In the genomic region with DNA sequence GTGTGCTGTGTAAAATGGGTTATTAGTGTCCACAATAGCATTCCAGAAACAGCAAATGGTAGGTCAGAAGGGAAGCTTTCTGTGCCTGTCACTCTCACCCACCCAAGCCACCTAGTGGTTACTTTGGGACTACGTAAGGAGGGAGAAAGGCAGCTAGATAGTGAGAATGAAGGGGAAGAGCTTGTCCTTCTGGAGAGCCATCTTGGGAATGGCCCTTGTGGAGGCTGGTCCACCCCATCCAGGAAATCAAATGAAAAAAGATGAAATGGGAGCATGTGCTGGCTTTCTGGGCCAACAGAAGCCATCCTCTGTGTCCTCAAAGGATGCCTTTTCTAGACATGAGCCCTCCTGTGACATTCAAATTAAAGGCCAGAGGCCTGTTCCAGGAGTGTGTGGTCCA, we compare ENCODE assay signal across 8 mouse cellular contexts. TPM values are rescaled to one million over a fixed set of nuclear protein-coding genes. Genes with fewer than 3 reads are reported as not detected.
DNase-seq lines count a peak whose midpoint lies in the region; ATAC-seq and TF ChIP-seq lines count a peak whose summit lies in the region.

No protein-coding gene starts in this region.

- H3K27ac ChIP-seq in thymus, adult 2 months (ENCODE audit: control insufficient read depth, insufficient read depth, low read length) = peak overlapping the region; percentile 81
- H3K27ac ChIP-seq in embryonic facial prominence, embryonic 15.5 days (replicated peaks) = peak overlapping the region; percentile 99
- H3K27ac ChIP-seq in hindbrain, embryonic 15.5 days (replicated peaks) = peak overlapping the region; percentile 96
- peak overlapping the region; percentile 36 for H3K27ac ChIP-seq in macrophage

- H3K4me2 ChIP-seq in embryonic facial prominence, embryonic 15.5 days (replicated peaks) = peak overlapping the region; percentile 87
- H3K4me2 ChIP-seq in hindbrain, embryonic 15.5 days = peak overlapping the region; percentile 94

- H3K4me3 ChIP-seq in thymus, adult 2 months (ENCODE audit: control insufficient read depth, insufficient read depth, low read length) = no peak overlapping the region
- peak overlapping the region; percentile 67 for H3K4me3 ChIP-seq in embryonic facial prominence, embryonic 15.5 days (replicated peaks)
- peak overlapping the region; percentile 86 for H3K4me3 ChIP-seq in hindbrain, embryonic 15.5 days
- H3K4me3 ChIP-seq in macrophage (ENCODE audit: inconsistent target) = no peak overlapping the region

- no peaks in the 10 kb centered on the region; the same call in 1 of the 2 replicates for H3K36me3 ChIP-seq in thymus, adult 2 months (ENCODE audit: control insufficient read depth, insufficient read depth, low read length)
- H3K36me3 ChIP-seq in embryonic facial prominence, embryonic 15.5 days = peaks cover 15% of the 10 kb centered on the region
- peaks cover 7% of the 10 kb centered on the region for H3K36me3 ChIP-seq in hindbrain, embryonic 15.5 days
- H3K36me3 ChIP-seq in macrophage (ENCODE audit: inconsistent target) = peaks cover 6% of the 10 kb centered on the region

- no peaks in the 10 kb centered on the region for H3K9me3 ChIP-seq in embryonic facial prominence, embryonic 15.5 days (replicated peaks)
- no peaks in the 10 kb centered on the region for H3K9me3 ChIP-seq in hindbrain, embryonic 15.5 days

- no peak for TF ChIP-seq POLR2A in thymus, adult 2 months (IDR thresholded peaks at IDR 0.05; ENCODE audit: control insufficient read depth, extremely low read depth, insufficient read depth, low read length, poor library complexity)

- H3K9ac ChIP-seq in embryonic facial prominence, embryonic 15.5 days = no peak overlapping the region
- no peak overlapping the region for H3K9ac ChIP-seq in hindbrain, embryonic 15.5 days

- no peak for TF ChIP-seq CTCF in thymus, adult 2 months (IDR thresholded peaks at IDR 0.05; ENCODE audit: borderline replicate concordance, control insufficient read depth, extremely low read depth, insufficient read depth, low read length, poor library complexity)

- DNase-seq in thymus, adult 2 months = peak; percentile 43
- no peak for DNase-seq in thymus, adult 18-20 months
- peak; percentile 23 to 45 for DNase-seq in thymus, postnatal 10 days (ENCODE audit: low spot score in 2 of 2)
- DNase-seq in gastrocnemius, postnatal 10 days = no peak
- DNase-seq in layer of hippocampus, adult 9-11 months = no peak

- peaks cover 15% of the 10 kb centered on the region for H3K4me1 ChIP-seq in thymus, adult 2 months (replicated peaks; ENCODE audit: control insufficient read depth, insufficient read depth, low read length)
- peaks cover 22% of the 10 kb centered on the region for H3K4me1 ChIP-seq in embryonic facial prominence, embryonic 15.5 days
- peaks cover 28% of the 10 kb centered on the region for H3K4me1 ChIP-seq in hindbrain, embryonic 15.5 days (replicated peaks)

- H3K79me2 ChIP-seq in macrophage (ENCODE audit: inconsistent target) = peaks cover 38% of the 10 kb centered on the region

- WGBS in thymus, adult 2 months = 55% methylated on average over 1 of the region's 1 CpGs
- 43% methylated on average over 1 of the region's 1 CpGs for WGBS in embryonic facial prominence, embryonic 15.5 days
- 21% methylated on average over 1 of the region's 1 CpGs for WGBS in hindbrain, embryonic 15.5 days
- 43% methylated on average over 1 of the region's 1 CpGs for WGBS in macrophage (ENCODE audit: missing documents)

- ATAC-seq in embryonic facial prominence, embryonic 15.5 days (ENCODE audit: insufficient number of reproducible peaks, low FRiP score, low TSS enrichment, low read depth) = no peak
- no peak for ATAC-seq in hindbrain, embryonic 15.5 days (ENCODE audit: low FRiP score, low read depth)

- H3K27me3 ChIP-seq in thymus, adult 2 months (ENCODE audit: control insufficient read depth, insufficient read depth, low read length) = no peaks in the 10 kb centered on the region
- H3K27me3 ChIP-seq in embryonic facial prominence, embryonic 15.5 days = no peaks in the 10 kb centered on the region
- no peaks in the 10 kb centered on the region for H3K27me3 ChIP-seq in hindbrain, embryonic 15.5 days

RNA-seq across cellular contexts. Expression of gene Sumo3, which starts 0.5 kb away (rescaled TPM):
- polyA plus RNA-seq in thymus, adult 2 months (2012; rRNA removed) = 236 and 248 TPM in 2 replicates
- polyA plus RNA-seq in embryonic facial prominence, embryonic 15.5 days (2015; fragmentation: Nextera tagmentation; extraction: Ambion mirVana) = 323 and 339 TPM in 2 replicates
- polyA plus RNA-seq in hindbrain, embryonic 15.5 days (2015; fragmentation: Nextera tagmentation; extraction: Ambion mirVana) = 282 and 283 TPM in 2 replicates
- 10 to 100 TPM; 15.5 to 97.1 (median 46.4) TPM for total RNA-seq in macrophage (2018; cell fraction: chromatin; rRNA removed)
- 100 to 1,000 TPM in 20 of 26 experiments, 10 to 100 TPM in 6; 75.8 to 152 (median 114) TPM for total RNA-seq in macrophage (2018; cell fraction: cytosol; rRNA removed)
- 10 to 100 TPM; 22.7 to 95.5 (median 55.7) TPM for total RNA-seq in macrophage (2018; cell fraction: nucleus; rRNA removed)
- 105 to 245 TPM (median 141 TPM) in 3 replicates for polyA plus RNA-seq in macrophage (2018)
- total RNA-seq in gastrocnemius, postnatal 10 days (2021) = 10 to 100 TPM; 64.5 to 65.3 TPM

RNA-seq across cellular contexts. Expression of gene Gm49325, which starts 0.6 kb away (rescaled TPM):
- polyA plus RNA-seq in thymus, adult 2 months (2012; rRNA removed) = not detected in 2 replicates
- 3.1 TPM in 1 of 2 replicates, not detected in the other for polyA plus RNA-seq in embryonic facial prominence, embryonic 15.5 days (2015; fragmentation: Nextera tagmentation; extraction: Ambion mirVana)
- 2.9 TPM in 1 of 2 replicates, not detected in the other for polyA plus RNA-seq in hindbrain, embryonic 15.5 days (2015; fragmentation: Nextera tagmentation; extraction: Ambion mirVana)
- total RNA-seq in macrophage (2018; cell fraction: chromatin; rRNA removed) = 1 to 10 TPM in 4 of 26 experiments, not detected in 22; 1.9 to 4.9 (median 3.6) TPM
- 1 to 10 TPM in 18 of 26 experiments, under 1 TPM in 7, not detected in 1; 0.52 to 5.6 (median 1.6) TPM for total RNA-seq in macrophage (2018; cell fraction: cytosol; rRNA removed)
- total RNA-seq in macrophage (2018; cell fraction: nucleus; rRNA removed) = 1 to 10 TPM in 1 of 26 experiments, not detected in 25; 1.9 TPM
- polyA plus RNA-seq in macrophage (2018) = 3.3 TPM in 1 of 3 replicates, not detected in the others
- 10 to 100 TPM in 1 of 2 experiments, 1 to 10 TPM in 1; 10.0 to 11.4 TPM for total RNA-seq in gastrocnemius, postnatal 10 days (2021)

RNA-seq across cellular contexts. Expression of gene Ube2g2, which starts 16.7 kb away (rescaled TPM):
- polyA plus RNA-seq in thymus, adult 2 months (2012; rRNA removed) = 52.0 and 52.6 TPM in 2 replicates
- 92.2 and 102 TPM in 2 replicates for polyA plus RNA-seq in embryonic facial prominence, embryonic 15.5 days (2015; fragmentation: Nextera tagmentation; extraction: Ambion mirVana)
- polyA plus RNA-seq in hindbrain, embryonic 15.5 days (2015; fragmentation: Nextera tagmentation; extraction: Ambion mirVana) = 83.8 and 90.0 TPM in 2 replicates
- 10 to 100 TPM; 13.3 to 60.1 (median 28.2) TPM for total RNA-seq in macrophage (2018; cell fraction: chromatin; rRNA removed)
- total RNA-seq in macrophage (2018; cell fraction: cytosol; rRNA removed) = 10 to 100 TPM; 48.6 to 67.4 (median 55.4) TPM
- 10 to 100 TPM; 19.4 to 46.6 (median 31.1) TPM for total RNA-seq in macrophage (2018; cell fraction: nucleus; rRNA removed)
- 50.6 to 63.6 TPM (median 52.1 TPM) in 3 replicates for polyA plus RNA-seq in macrophage (2018)
- 10 to 100 TPM; 81.3 to 85.4 TPM for total RNA-seq in gastrocnemius, postnatal 10 days (2021)

RNA-seq across cellular contexts. Expression of gene Pttg1ip, which starts 23.8 kb away (rescaled TPM):
- polyA plus RNA-seq in thymus, adult 2 months (2012; rRNA removed) = 103 and 129 TPM in 2 replicates
- 135 and 136 TPM in 2 replicates for polyA plus RNA-seq in embryonic facial prominence, embryonic 15.5 days (2015; fragmentation: Nextera tagmentation; extraction: Ambion mirVana)
- polyA plus RNA-seq in hindbrain, embryonic 15.5 days (2015; fragmentation: Nextera tagmentation; extraction: Ambion mirVana) = 75.2 and 81.7 TPM in 2 replicates
- 10 to 100 TPM; 20.2 to 99.8 (median 58.3) TPM for total RNA-seq in macrophage (2018; cell fraction: chromatin; rRNA removed)
- 100 to 1,000 TPM in 13 of 26 experiments, 10 to 100 TPM in 13; 77.7 to 133 (median 99.5) TPM for total RNA-seq in macrophage (2018; cell fraction: cytosol; rRNA removed)
- total RNA-seq in macrophage (2018; cell fraction: nucleus; rRNA removed) = 100 to 1,000 TPM in 8 of 26 experiments, 10 to 100 TPM in 18; 51.1 to 150 (median 89.2) TPM
- 99.5 to 103 TPM (median 102 TPM) in 3 replicates for polyA plus RNA-seq in macrophage (2018)
- 10 to 100 TPM; 70.2 to 71.3 TPM for total RNA-seq in gastrocnemius, postnatal 10 days (2021)

Comparison
In these comparisons a context has a peak if more than half of its experiments do, and no peak if none do; other contexts are left out.
1. DNase-seq: peak in thymus, adult 2 months (single experiment) and thymus, postnatal 10 days (2 of 2); none in thymus, adult 18-20 months (0 of 2), gastrocnemius, postnatal 10 days (single experiment) and layer of hippocampus, adult 9-11 months (single experiment).
2. H3K27ac ChIP-seq: peak in every context shown above with its lines; median percentile 99 in embryonic facial prominence, embryonic 15.5 days; 96 in hindbrain, embryonic 15.5 days; 81 in thymus, adult 2 months; 36 in macrophage.
3. H3K4me3 ChIP-seq: peak in embryonic facial prominence, embryonic 15.5 days (single experiment) and hindbrain, embryonic 15.5 days (single experiment); none in thymus, adult 2 months (single experiment) and macrophage (single experiment).